Mouse (Mus musculus): Measurements from ENCODE around the gene Plcb1. TPM values are rescaled to one million over a fixed set of nuclear protein-coding genes. Genes with fewer than 3 reads are reported as not detected.

Gene Plcb1
- total RNA-seq, 2 experiments from 2014 or later: 2.1 TPM; not detected in 1

DNA sequence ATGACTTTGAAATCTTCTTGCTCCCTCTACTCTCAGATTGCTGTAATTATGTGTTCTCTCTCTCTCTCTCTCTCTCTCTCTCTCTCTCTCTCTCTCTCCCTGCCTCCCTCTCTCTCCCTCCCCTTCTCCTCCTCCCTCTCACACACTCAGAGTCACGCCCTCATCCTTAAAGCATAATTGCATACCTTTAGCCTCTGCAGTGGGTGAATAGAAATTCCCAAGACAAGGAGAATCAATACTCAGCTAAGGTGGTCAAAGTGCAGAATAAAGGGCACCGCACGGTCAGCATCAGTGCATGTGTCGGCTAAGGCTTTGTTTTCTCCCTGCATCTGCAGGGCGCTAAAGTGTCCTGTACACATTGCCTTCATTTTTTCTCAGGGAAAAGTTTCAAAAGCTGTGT is 243.4 kb downstream of the Plcb1 start:
- ATAC-seq (replicated peaks; ENCODE audit: low FRiP score, poor library complexity, severe bottlenecking): no peak

DNA sequence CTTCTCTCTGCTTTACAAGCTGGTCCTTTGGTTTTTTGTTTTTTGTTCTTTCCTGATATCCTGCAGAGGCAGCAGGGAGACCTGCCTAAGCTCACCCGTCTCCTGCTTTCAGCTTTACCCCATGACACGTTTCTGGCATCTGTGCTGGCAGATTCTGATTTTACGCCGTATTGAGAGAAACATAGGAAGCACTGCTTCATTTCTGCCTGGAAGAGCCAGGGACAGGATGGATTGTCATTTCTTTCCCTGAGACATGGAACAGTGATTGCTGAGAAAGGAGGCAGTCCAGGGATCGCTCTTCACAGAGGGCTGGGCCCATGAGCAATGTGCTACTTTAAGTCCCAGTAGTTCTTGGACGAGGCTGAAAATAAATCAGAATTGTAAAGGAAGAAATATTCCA is 243.8 kb downstream of the Plcb1 start:
- ATAC-seq (replicated peaks; ENCODE audit: low FRiP score, poor library complexity, severe bottlenecking): no peak

DNA sequence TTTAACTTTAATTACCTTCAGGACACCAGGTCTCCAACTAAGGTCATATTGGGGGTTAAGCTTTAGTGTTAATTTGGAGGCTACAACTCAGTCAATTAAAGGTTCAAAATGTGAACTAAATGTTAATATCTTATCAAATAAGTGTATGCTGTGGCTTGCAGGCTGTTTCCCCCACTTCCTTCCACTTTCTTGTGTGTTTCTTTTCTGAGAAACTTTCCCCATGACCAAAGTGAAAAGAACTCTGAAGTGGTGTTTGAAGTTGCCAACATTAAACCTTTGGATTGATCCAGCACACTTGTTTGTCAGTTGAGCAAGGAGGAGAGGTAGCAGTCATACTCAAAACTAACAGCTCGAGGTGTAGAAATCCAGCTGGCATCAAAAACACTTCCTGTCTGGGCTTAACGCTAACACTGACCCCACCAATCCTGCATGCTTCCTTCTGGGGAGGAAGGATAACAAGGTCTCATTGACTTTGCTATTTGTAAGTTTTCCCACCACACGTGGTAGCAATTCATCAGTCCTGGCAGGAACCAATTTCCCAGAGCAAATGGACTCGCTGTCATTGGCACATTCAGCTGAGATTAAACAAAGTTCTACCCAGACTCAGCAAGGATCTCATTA is 249.9 kb downstream of the Plcb1 start:
- no peak for ATAC-seq (replicated peaks; ENCODE audit: low FRiP score, poor library complexity, severe bottlenecking)

DNA sequence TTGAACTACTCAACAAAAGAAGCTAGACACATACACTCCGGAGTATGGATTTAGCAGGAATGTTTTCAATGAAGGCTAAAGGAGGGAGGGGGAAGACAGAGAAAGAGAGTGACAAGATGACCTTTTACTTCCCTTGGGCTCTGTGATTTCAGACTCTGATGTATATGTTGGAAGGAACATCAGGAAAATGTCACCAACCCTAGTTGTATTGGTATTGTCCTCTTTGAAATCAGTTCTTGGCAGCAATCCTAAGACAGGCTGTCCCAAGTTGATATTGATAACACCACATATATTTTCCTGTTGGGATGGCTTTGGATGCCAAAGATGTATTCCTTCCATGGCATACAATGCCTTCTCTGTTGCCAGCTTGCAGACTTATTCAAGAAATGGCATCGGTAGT is 262.9 kb downstream of the Plcb1 start:
- ATAC-seq (replicated peaks; ENCODE audit: low FRiP score, poor library complexity, severe bottlenecking): no peak

DNA sequence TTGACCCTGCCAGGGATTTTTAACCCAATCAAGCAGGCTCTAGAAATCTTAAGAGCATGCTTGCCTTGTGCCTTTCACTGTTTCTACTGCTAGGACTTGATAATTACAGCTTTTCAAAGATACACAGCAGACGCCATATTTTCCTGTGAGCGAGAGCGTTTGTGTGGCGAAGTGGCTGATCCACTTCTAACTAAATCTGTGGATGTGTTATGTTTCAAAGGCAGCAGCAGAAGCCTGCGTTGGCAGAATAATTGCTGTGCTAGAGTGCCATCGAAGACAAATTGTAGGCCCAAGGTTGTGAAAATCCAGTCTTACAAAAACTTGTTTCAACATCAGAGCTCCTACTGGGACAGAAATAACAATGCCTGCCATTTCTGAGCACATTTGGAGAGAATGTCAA is 263.4 kb downstream of the Plcb1 start:
- no peak for ATAC-seq (replicated peaks; ENCODE audit: low FRiP score, poor library complexity, severe bottlenecking)

DNA sequence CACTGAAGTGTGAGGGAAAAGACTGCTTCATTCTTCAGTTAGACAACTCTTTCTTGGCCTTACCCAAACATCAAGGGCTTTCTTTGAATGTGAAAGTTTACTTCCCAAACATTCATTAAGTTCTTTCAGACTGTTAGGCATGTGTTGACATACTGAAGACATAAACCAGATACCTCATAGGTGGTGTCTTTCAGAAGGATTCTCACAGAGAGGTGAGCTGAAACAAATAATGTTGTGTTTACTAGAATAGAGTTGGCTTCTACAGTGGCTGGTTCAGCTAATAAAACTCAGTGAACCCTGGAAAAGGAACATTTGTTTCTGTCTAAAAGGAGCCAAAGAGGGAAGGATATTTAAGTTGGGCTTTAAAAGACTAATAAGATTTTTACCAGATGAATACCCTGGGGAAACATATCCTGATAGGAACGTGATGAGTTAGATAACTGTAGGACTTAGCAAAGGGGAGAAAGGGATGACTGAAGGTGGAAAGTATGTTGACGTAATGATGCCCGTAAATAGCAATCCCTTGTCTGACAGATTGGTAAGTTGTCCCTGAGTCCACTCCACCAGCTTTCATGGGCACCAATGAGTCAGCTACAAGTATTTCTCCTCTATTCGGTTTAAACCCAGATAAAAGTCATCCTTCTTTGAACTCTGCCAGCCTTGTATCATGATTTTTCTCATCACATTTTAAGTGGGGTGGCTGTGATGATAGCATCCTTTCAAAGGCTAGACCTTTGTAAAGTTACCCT is 265.8 kb downstream of the Plcb1 start:
- no peak for ATAC-seq (replicated peaks; ENCODE audit: low FRiP score, poor library complexity, severe bottlenecking)

DNA sequence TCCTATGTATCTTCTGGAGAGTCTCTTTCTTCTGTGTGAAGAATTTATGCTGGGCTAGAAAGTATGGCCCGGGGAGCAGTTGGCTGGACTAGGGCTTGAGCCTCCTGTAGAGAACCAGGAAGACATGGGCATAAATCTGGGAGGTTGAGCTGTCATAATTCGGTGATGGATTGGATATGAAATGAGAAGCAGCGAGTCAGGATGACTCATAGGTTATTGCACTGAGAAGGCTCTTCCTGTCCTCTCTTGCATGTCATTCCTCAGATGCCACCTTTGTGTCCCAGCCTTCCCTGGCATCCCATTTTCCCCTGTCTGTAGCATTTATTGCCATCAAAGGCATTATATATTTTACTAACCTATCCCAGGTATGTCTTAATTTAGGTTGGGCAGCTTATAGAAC is 267.5 kb downstream of the Plcb1 start:
- ATAC-seq (replicated peaks; ENCODE audit: low FRiP score, poor library complexity, severe bottlenecking): no peak

DNA sequence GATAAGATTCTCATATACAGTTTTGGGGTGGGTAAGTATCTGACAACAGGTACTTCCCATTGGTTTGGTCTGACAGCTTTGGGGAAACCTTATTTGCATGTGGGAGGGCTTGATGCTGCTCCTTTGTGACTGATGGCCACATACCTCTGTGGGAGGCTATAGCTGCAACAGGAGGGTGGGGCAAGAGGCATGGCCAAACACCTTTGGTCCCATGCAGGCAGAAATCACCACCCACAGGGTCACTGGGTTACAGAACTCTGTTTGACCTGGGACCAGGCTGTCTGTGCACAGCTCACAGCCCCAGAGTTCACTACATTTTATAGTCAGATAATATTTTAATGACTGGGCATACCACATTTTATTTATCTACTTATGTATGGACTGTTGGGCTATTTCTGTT is 281.6 kb downstream of the Plcb1 start:
- ATAC-seq (replicated peaks; ENCODE audit: low FRiP score, poor library complexity, severe bottlenecking): no peak

DNA sequence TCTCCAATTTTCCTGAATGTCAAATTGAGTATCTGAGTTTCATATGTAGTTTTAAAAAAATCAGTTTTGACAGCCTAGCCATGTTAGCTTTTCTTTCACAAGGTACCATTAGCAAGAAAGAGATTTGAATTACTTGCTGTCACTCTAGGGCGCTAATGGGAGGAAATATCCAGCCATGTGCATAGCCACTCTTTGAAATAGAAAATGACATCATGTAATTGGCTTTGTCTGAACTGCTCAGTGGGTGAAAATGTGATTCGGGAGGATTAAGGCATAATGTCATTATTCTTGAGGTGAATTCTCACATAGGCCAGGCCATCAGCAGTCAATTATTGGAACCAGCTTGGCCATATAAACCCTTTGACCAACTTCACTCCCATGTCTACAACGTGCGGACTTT is 285.5 kb downstream of the Plcb1 start:
- no peak for ATAC-seq (replicated peaks; ENCODE audit: low FRiP score, poor library complexity, severe bottlenecking)

DNA sequence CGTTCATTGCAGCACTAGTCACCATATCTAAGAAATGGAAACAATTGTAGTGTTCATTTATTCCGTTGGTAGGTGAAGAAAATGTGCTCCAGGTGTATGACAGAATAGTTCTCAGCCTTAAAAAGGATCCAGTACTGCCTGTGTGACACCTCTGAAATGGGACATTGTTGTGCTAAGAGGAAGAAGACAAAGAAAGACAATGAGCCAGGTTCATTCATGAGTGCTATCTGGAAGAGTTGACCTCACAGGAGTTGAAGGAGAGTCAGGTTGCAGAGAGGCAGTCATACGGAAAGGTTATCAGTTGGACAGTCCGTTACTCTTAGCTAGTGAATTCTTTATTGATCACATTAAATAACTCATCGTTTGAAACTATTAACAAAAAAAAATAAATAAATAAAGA is 286.6 kb downstream of the Plcb1 start:
- no peak for ATAC-seq (replicated peaks; ENCODE audit: low FRiP score, poor library complexity, severe bottlenecking)

DNA sequence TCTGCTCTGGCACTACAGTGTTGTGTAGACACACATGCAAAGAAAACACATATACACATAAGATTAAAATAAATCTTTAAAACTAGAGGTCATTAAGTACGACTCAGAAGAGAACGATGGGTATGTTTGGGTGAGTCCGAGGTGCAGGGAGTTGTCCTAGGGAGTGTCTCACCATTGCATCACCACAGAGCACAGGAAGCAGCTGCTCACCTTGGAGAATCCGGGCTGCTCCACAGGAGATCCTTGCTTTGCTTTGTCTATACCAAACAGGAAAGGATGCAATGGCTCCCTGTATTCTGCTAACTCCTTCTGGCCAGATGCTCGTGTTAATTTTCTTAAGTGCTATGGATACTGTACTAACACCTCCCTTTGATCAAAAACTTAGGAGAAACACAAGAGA is 287.1 kb downstream of the Plcb1 start:
- ATAC-seq (replicated peaks; ENCODE audit: low FRiP score, poor library complexity, severe bottlenecking): no peak

DNA sequence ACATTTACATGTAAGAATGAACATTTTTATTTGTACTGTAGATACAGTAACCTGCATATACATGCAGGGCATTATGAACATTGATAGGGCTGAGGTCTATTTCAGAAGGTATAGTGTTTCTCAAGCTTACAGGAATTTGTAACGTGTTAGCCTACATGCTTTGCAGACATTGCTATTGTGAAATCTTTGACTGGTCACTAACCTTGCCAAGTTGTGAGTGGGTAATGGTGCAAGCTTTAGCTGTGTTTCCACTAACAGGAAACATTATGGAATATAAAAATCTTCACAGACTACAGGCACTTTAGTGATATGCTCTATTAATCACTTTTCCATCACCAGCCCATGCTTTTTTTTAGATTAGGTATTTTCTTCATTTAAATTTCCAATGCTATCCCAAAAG is 289.5 kb downstream of the Plcb1 start:
- ATAC-seq (replicated peaks; ENCODE audit: low FRiP score, poor library complexity, severe bottlenecking): no peak

DNA sequence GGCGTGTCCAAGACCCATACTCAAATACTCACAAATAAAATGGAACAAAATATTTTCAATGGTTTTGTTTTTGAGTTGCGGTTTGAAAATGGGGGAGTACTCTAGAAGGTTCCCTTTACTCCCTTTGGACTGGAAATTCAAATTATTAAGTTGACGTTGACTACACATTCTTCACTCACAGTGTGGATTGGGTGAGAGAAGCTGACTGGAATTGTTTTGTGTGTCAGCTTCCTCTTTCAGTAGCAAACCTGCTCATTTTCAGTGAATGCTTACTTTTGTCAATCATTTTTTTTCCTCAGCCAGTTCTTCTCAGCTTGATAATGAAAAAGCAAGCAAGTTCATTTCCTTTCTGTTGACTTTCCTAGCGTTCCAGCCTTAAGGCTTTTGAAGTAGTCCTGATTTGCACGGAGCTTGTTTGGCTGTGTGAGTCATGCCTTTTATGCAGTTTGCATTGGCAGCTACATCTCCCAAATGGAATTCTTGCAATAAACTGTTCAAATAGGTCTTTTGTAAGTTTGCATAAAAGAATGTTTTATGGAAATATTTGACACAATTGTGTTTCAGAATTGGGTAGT is 306.8 kb downstream of the Plcb1 start:
- no peak for ATAC-seq (replicated peaks; ENCODE audit: low FRiP score, poor library complexity, severe bottlenecking)

DNA sequence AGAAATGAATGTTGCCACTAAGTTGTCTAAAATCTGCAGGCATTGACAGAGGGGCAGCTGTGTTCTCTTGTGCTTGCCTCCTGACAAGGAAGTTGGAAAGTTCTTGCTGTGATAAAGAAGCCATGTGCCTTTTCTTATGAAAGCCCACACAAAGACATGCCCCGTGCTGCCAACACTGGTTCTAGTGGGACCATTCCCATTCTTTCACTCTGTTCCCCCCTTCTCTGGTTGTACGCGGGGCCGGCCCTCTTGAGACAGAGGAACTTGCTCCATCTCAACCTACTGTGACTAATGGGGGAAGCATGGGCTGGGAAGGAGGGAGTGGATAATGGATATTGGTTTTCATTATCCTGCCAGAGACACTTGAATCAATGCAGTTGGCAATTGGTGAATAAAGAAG is 315.4 kb downstream of the Plcb1 start:
- ATAC-seq (replicated peaks; ENCODE audit: low FRiP score, poor library complexity, severe bottlenecking): no peak

DNA sequence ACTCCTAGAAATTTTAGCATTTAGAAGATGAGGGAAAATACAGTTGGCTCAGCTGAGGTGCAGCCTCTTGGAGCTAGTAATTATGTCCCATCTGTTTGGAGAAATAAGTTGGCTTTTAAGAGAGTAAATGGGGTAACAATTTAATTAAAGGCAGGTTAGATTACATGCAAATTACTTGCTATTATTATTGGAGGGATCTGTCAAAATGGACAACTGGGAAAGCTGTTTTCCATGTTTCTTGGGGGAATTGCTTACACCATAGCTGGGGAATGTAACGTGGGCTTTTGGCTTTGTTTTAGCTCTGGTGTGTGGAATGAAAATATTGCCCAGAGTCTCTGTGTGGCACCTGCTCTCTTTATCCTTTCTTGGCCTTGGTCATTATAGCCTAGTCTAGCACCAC is 316.1 kb downstream of the Plcb1 start:
- no peak for ATAC-seq (replicated peaks; ENCODE audit: low FRiP score, poor library complexity, severe bottlenecking)

DNA sequence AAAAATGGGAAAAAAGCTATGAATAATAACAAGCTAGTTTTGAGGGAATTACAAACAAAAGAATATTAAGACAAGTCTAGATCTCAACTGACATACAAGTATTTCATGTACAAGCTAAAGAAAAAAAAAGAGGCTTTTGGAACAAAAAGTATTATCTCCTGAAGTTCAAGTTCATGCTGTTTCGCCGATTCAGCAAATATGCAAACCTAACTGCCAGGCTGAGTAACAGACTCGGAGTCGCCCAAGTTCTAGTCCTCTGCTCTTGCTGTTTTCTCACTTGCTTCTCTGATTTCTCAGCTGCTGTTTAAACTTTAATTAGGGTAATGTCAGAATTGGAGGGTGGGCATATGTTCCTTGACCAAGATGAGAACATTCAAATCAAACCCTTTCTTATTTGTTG is 320.8 kb downstream of the Plcb1 start:
- ATAC-seq (replicated peaks; ENCODE audit: low FRiP score, poor library complexity, severe bottlenecking): no peak

DNA sequence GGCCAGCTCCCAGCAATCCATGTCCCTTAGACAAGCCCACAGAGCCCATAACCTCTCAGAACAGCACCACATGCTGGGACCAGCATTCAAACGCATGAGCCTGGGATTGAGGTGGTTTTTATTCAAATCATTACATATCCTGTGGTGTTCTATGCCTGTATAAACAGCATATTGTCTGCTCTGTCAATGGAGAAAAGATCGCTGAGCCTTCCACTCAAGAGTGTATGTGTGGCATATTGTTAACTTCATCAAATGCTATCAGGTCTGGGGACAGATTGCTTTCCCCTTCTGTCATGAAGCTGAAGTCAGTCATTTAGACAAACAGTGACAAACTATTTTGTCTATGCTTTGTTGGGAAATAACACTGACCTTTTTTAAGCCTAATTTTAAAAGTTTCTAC is 322.7 kb downstream of the Plcb1 start:
- ATAC-seq (replicated peaks; ENCODE audit: low FRiP score, poor library complexity, severe bottlenecking): no peak

DNA sequence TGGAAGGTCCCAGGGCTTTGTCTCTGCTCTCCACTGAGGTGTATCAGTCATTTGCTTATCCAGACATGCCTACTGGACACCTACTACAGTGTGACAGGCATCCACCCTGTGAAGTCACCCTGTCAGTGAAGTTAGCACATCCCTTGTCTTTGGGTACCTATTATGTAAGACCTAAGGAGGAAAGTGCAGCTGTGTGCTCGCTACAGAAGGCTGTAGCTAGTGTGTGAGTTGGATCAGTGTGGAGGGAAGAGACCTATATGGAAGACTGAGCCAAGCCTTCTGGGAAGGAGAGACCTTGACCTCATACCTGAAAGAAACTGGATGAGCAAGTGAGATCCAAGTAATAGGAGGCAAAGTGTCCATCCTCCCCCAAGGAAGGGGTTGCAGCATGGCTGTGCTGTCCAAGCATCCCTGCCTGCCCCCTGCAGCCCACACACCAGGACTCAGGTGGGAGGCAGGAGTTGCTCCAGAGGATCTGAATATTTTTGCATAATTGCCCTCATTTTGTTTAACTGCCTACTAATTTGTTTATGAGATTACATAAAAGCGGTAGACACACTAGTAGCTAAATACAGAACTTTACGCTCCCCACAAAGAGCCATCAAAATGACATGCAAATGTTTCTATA is 328.7 kb downstream of the Plcb1 start:
- ATAC-seq (replicated peaks; ENCODE audit: low FRiP score, poor library complexity, severe bottlenecking): no peak

DNA sequence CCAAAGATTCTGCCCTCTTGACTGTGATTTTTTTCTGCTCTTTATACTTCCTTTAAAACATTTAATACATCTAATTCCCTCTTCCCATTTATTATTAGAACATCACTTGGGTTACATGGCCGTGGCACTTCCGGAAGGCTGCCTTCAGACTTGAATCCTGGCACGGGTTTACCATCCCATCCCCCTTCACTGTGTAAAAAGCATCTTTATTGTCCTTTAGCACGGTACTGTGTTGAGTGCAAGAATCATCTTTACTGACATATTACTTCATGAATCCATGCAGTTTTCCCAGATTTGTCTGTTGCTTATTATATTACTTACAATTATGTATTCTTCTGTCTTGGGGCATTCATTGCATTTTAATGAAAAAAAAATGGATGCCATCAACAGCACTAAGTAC is 337.2 kb downstream of the Plcb1 start:
- no peak for ATAC-seq (replicated peaks; ENCODE audit: low FRiP score, poor library complexity, severe bottlenecking)

DNA sequence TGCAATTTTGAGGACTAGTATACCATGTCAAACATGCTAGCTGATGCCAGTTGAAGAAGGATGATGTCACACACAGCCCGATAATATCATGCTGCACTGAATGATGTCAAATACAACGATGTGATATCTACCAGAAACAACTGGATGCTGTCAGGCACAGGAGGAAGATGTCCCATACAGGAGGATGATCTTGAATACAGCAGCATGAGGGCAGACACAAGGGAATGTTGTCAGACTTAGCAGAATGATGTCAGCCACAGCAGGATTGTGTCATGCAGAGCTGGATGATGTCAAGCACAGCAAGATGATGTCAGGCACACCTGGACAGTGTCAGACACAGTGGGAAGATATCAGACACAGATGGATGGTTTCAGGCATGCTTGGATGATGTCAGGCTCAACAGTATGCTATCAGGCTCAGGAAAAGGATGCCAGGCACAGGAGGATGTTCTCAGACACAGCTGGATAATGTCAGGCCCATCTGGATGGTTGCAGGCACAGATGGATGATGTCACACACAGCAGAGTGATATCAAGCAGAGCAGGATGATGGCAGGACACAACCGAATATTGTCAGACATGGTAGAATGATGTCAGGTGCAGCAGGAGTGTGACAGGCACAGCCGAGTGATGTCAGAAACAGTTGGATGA is 338.0 kb downstream of the Plcb1 start:
- ATAC-seq (replicated peaks; ENCODE audit: low FRiP score, poor library complexity, severe bottlenecking): no peak

DNA sequence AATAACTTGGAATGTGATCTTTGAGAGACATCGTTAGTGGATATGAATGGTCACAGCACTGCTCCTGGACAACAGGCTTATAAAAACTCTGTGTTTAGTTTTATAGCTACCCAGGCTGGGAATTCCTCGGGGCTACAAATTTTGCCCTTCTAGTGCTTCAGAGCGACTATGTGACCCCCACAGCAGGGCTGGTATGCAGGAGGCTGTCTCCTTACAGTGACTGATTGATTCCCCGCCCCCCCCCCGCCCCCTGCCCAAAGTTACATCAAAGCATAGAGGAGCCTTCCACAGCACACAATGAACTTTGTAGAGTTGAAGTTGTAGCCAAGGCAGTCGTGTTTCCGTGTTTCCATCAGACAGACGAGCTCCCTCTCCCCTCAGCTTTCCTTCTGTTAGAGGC is 354.7 kb downstream of the Plcb1 start:
- ATAC-seq (replicated peaks; ENCODE audit: low FRiP score, poor library complexity, severe bottlenecking): no peak
